17 mouse cellular contexts compared by ENCODE assay signal in genomic region chr4:120849451-120849850, GRCm38 (mm10). TPM values are rescaled to one million over a fixed set of nuclear protein-coding genes. Genes with fewer than 3 reads are reported as not detected.
A peak's percentile ranks its signal among the peaks of the same experiment; 100 is the strongest.
DNase-seq lines count a peak whose midpoint lies in the region; ATAC-seq lines count a peak whose summit lies in the region.
"Had no signal": no experiment of that assay in that cellular context is flagged by ENCODE, and none has a peak within 500 bp of the region (broad histone marks: within the 10 kb centered on the region; RNA-seq: fewer than 3 reads in every experiment).

No protein-coding gene starts in this region.

- peak overlapping the region; percentile 23 for H3K4me2 ChIP-seq in forebrain, embryonic 16.5 days (ENCODE audit: low read length)
- H3K4me2 ChIP-seq in forebrain, embryonic 14.5 days (ENCODE audit: low read length): no peak overlapping the region
- no peak overlapping the region for H3K4me2 ChIP-seq in midbrain, embryonic 13.5 days (replicated peaks)
- no peak overlapping the region for H3K4me2 ChIP-seq in midbrain, embryonic 14.5 days (ENCODE audit: low read length)
- H3K4me2 ChIP-seq: embryonic facial prominence, embryonic 13.5 days; hindbrain, embryonic 12.5 days; intestine, embryonic 15.5 days had no signal

- WGBS in forebrain, embryonic 16.5 days: 60% methylated on average over 11 of the region's 11 CpGs
- WGBS in forebrain, embryonic 14.5 days: 65% methylated on average over 11 of the region's 11 CpGs
- WGBS in midbrain, embryonic 13.5 days: 72% methylated on average over 11 of the region's 11 CpGs
- WGBS in midbrain, embryonic 14.5 days: 73% methylated on average over 11 of the region's 11 CpGs

- no peak overlapping the region for H3K4me3 ChIP-seq in forebrain, embryonic 16.5 days (replicated peaks; ENCODE audit: low read length)
- no peak overlapping the region for H3K4me3 ChIP-seq in forebrain, embryonic 14.5 days (ENCODE audit: low read depth, low read length)
- no peak overlapping the region for H3K4me3 ChIP-seq in midbrain, embryonic 13.5 days (replicated peaks)
- no peak overlapping the region for H3K4me3 ChIP-seq in midbrain, embryonic 14.5 days (replicated peaks; ENCODE audit: low read depth, low read length)
- H3K4me3 ChIP-seq: embryonic facial prominence, embryonic 13.5 days; heart, embryonic 10.5 days; hindbrain, embryonic 12.5 days; intestine, embryonic 15.5 days had no signal

- peak; percentile 42 to 63 for DNase-seq in cerebellum, postnatal 14 days
- DNase-seq in cerebellum, postnatal 4 days (ENCODE audit: low spot score in 2 of 2): no peak
- DNase-seq in forebrain, embryonic 14.5 days (ENCODE audit: low spot score): no peak
- no peak for DNase-seq in midbrain, embryonic 14.5 days
- DNase-seq: adrenal gland, adult 2 months; adrenal gland, postnatal 25 days; gastrocnemius, postnatal 10 days; heart, adult 18-20 months; heart, postnatal 10 days; heart, postnatal 4 days; kidney, adult 18-20 months had no signal

- H3K27ac ChIP-seq in forebrain, embryonic 16.5 days (ENCODE audit: low read length): no peak overlapping the region
- H3K27ac ChIP-seq in forebrain, embryonic 14.5 days (ENCODE audit: low read depth, low read length): no peak overlapping the region
- H3K27ac ChIP-seq in midbrain, embryonic 13.5 days: no peak overlapping the region
- H3K27ac ChIP-seq in midbrain, embryonic 14.5 days (replicated peaks; ENCODE audit: low read depth, low read length): no peak overlapping the region
- H3K27ac ChIP-seq: embryonic facial prominence, embryonic 13.5 days; heart, embryonic 10.5 days; hindbrain, embryonic 12.5 days; intestine, embryonic 15.5 days had no signal

- no peaks in the 10 kb centered on the region; the same call in 1 of the 2 replicates for H3K4me1 ChIP-seq in forebrain, embryonic 16.5 days (replicated peaks; ENCODE audit: control insufficient read depth, insufficient read depth, low read length)
- H3K4me1 ChIP-seq in forebrain, embryonic 14.5 days (ENCODE audit: control insufficient read depth, insufficient read depth, low read length): no peaks in the 10 kb centered on the region
- H3K4me1 ChIP-seq in midbrain, embryonic 13.5 days (replicated peaks): no peaks in the 10 kb centered on the region
- no peaks in the 10 kb centered on the region for H3K4me1 ChIP-seq in midbrain, embryonic 14.5 days (ENCODE audit: control insufficient read depth, insufficient read depth, low read length)
- H3K4me1 ChIP-seq: embryonic facial prominence, embryonic 13.5 days; hindbrain, embryonic 12.5 days; intestine, embryonic 15.5 days had no signal

- no peaks in the 10 kb centered on the region for H3K36me3 ChIP-seq in forebrain, embryonic 16.5 days (ENCODE audit: control insufficient read depth, insufficient read depth)
- no peaks in the 10 kb centered on the region for H3K36me3 ChIP-seq in forebrain, embryonic 14.5 days (ENCODE audit: control insufficient read depth, insufficient read depth, low read length)
- no peaks in the 10 kb centered on the region for H3K36me3 ChIP-seq in midbrain, embryonic 13.5 days
- H3K36me3 ChIP-seq in midbrain, embryonic 14.5 days (ENCODE audit: control insufficient read depth, insufficient read depth, low read length): no peaks in the 10 kb centered on the region
- H3K36me3 ChIP-seq: embryonic facial prominence, embryonic 13.5 days; heart, embryonic 10.5 days; hindbrain, embryonic 12.5 days; intestine, embryonic 15.5 days had no signal

- H3K27me3 ChIP-seq in forebrain, embryonic 16.5 days (replicated peaks; ENCODE audit: control insufficient read depth, insufficient read depth, low read length): no peaks in the 10 kb centered on the region
- no peaks in the 10 kb centered on the region for H3K27me3 ChIP-seq in forebrain, embryonic 14.5 days (replicated peaks; ENCODE audit: control insufficient read depth, insufficient read depth, low read length)
- peaks cover 25% of the 10 kb centered on the region for H3K27me3 ChIP-seq in midbrain, embryonic 13.5 days
- H3K27me3 ChIP-seq in midbrain, embryonic 14.5 days (ENCODE audit: control insufficient read depth, insufficient read depth, low read length): no peaks in the 10 kb centered on the region; the same call in 1 of the 2 replicates

- no peak overlapping the region for H3K9ac ChIP-seq in forebrain, embryonic 16.5 days (replicated peaks; ENCODE audit: low read depth, low read length)
- H3K9ac ChIP-seq in forebrain, embryonic 14.5 days (ENCODE audit: low read length): no peak overlapping the region
- 0 out of 2 replicates have a peak overlapping the region, but pooled peaks have one; percentile 1 for H3K9ac ChIP-seq in midbrain, embryonic 13.5 days (replicated peaks)
- no peak overlapping the region for H3K9ac ChIP-seq in midbrain, embryonic 14.5 days (replicated peaks; ENCODE audit: low read length)
- H3K9ac ChIP-seq: embryonic facial prominence, embryonic 13.5 days; hindbrain, embryonic 12.5 days; intestine, embryonic 15.5 days had no signal

- no peaks in the 10 kb centered on the region for H3K9me3 ChIP-seq in forebrain, embryonic 16.5 days (ENCODE audit: control insufficient read depth, low read length)
- H3K9me3 ChIP-seq in forebrain, embryonic 14.5 days (replicated peaks; ENCODE audit: control insufficient read depth, low read length): no peaks in the 10 kb centered on the region
- no peaks in the 10 kb centered on the region for H3K9me3 ChIP-seq in midbrain, embryonic 13.5 days
- no peaks in the 10 kb centered on the region for H3K9me3 ChIP-seq in midbrain, embryonic 14.5 days (ENCODE audit: control insufficient read depth, low read length)
- H3K9me3 ChIP-seq: embryonic facial prominence, embryonic 13.5 days; heart, embryonic 10.5 days; hindbrain, embryonic 12.5 days; intestine, embryonic 15.5 days had no signal

- peak; percentile 22; the same call in 1 of the 2 replicates for ATAC-seq in forebrain, embryonic 16.5 days
- no peak for ATAC-seq in forebrain, embryonic 14.5 days
- ATAC-seq in midbrain, embryonic 13.5 days: no peak
- no peak for ATAC-seq in midbrain, embryonic 14.5 days (ENCODE audit: low FRiP score, low TSS enrichment)
- ATAC-seq: intestine, embryonic 15.5 days had no signal

RNA-seq across cellular contexts. Expression of gene Rims3, which starts 5.2 kb away (rescaled TPM):
- 9.6 and 14.1 TPM in 2 replicates for polyA plus RNA-seq in forebrain, embryonic 16.5 days (2015; fragmentation: Nextera tagmentation; extraction: Ambion mirVana)
- 8.1 and 9.0 TPM in 2 replicates for polyA plus RNA-seq in forebrain, embryonic 14.5 days (2014; fragmentation: Nextera tagmentation; extraction: Ambion mirVana)
- 9.8 and 11.0 TPM in 2 replicates for polyA plus RNA-seq in midbrain, embryonic 13.5 days (2015; fragmentation: Nextera tagmentation; extraction: Ambion mirVana)
- polyA plus RNA-seq in midbrain, embryonic 14.5 days (2014; fragmentation: Nextera tagmentation; extraction: Ambion mirVana): 20.7 and 20.9 TPM in 2 replicates

RNA-seq across cellular contexts. Expression of gene Nfyc, which starts 18.1 kb away (rescaled TPM):
- polyA plus RNA-seq in forebrain, embryonic 16.5 days (2015; fragmentation: Nextera tagmentation; extraction: Ambion mirVana): 96.5 and 107 TPM in 2 replicates
- polyA plus RNA-seq in forebrain, embryonic 14.5 days (2014; fragmentation: Nextera tagmentation; extraction: Ambion mirVana): 120 and 123 TPM in 2 replicates
- 87.1 and 88.8 TPM in 2 replicates for polyA plus RNA-seq in midbrain, embryonic 13.5 days (2015; fragmentation: Nextera tagmentation; extraction: Ambion mirVana)
- 89.4 and 97.5 TPM in 2 replicates for polyA plus RNA-seq in midbrain, embryonic 14.5 days (2014; fragmentation: Nextera tagmentation; extraction: Ambion mirVana)

Comparison
In these comparisons a context has a peak if more than half of its experiments do, and no peak if none do; other contexts are left out.
1. DNase-seq: peak in cerebellum, postnatal 14 days (2 of 2); none in cerebellum, postnatal 4 days (0 of 2), forebrain, embryonic 14.5 days (single experiment) and midbrain, embryonic 14.5 days (single experiment).